Mouse (Mus musculus): ENCODE data around the gene Zfp809. TPM values are rescaled to one million over a fixed set of nuclear protein-coding genes. Genes with fewer than 3 reads are reported as not detected.

Gene Zfp809
- total and polyA plus RNA-seq, 3 experiments = 13.9 to 23.8 (median 14.0) TPM

GRCm38 (mm10) chr9:22229386-22230026, 4.0 kb downstream of the Zfp809 start:
- Histone ChIP-seq H3K9ac (ENCODE audit: insufficient read depth, low read depth) (no peak overlapping the region), H3K27me3 (replicated peaks) (no peaks in the 10 kb centered on the region), H3K79me2 (replicated peaks; ENCODE audit: control insufficient read depth, extremely low read depth, insufficient read depth, poor library complexity, severe bottlenecking) (peaks cover 19% of the 10 kb centered on the region), H3K27ac (ENCODE audit: insufficient read depth, low read depth) (no peak overlapping the region), H3K4me1 (ENCODE audit: control insufficient read depth in 1 of 2, insufficient read depth in 2 of 2) (no peaks in the 10 kb centered on the region), H3K36me3 (replicated peaks in 1 of 2; ENCODE audit: control insufficient read depth in 1 of 2, insufficient read depth in 1 of 2, low read length in 1 of 2) (peaks cover 0 to 28% of the 10 kb centered on the region in 2 experiments), H3K9me3 (replicated peaks; ENCODE audit: low read length) (no peaks in the 10 kb centered on the region), H3K4me2 (ENCODE audit: insufficient read depth, low read depth, poor library complexity, severe bottlenecking) (no peak overlapping the region), H3K4me3 (replicated peaks in 1 of 3; ENCODE audit: low read depth in 2 of 3, low read length in 2 of 3, poor library complexity in 1 of 3) (no peak overlapping the region)
- dilution Hi-C loops (cut with MboI; ENCODE audit: extremely low pct_ligation_motif_present, extremely low pct_unique_long_range_greater_than_20kb, low sequenced_read_pairs) (no loop called here), in situ Hi-C loops (cut with MboI; ENCODE audit: low pct_ligation_motif_present, low pct_unique_long_range_greater_than_20kb, low sequenced_read_pairs) (loop anchor here (5.0 kb wide), 1 partner anchor 78 kb away; the partner anchor contains the start of gene Zfp810)
- no peak for TF ChIP-seq MAFK (IDR thresholded peaks at IDR 0.05; ENCODE audit: insufficient replicate concordance, low read length)
- no peak for TF ChIP-seq CHD2 (IDR thresholded peaks at IDR 0.05; ENCODE audit: low read length)
- TF ChIP-seq JUN (IDR thresholded peaks at IDR 0.05; ENCODE audit: insufficient read depth, low read depth, low read length) = no peak
- no peak for TF ChIP-seq PAX5 (IDR thresholded peaks at IDR 0.05; ENCODE audit: low read length)
- no peak for TF ChIP-seq JUND (conservative IDR thresholded peaks at IDR 0.05; ENCODE audit: low read depth, low read length)
- no peak for TF ChIP-seq IRF4 (IDR thresholded peaks at IDR 0.05; ENCODE audit: low read depth, low read length)
- TF ChIP-seq ZMIZ1 (IDR thresholded peaks at IDR 0.05; ENCODE audit: low read depth, low read length) = no peak
- no peak for TF ChIP-seq MEF2A (IDR thresholded peaks at IDR 0.05; ENCODE audit: borderline replicate concordance, low read depth, low read length)
- TF ChIP-seq E2F4 (IDR thresholded peaks at IDR 0.05; ENCODE audit: insufficient replicate concordance, low read depth, low read length) = no peak
- no peak for TF ChIP-seq RAD21 (IDR thresholded peaks at IDR 0.05; ENCODE audit: low read depth, low read length)
- no peak for TF ChIP-seq HCFC1 (IDR thresholded peaks at IDR 0.05; ENCODE audit: low read depth, low read length)
- no peak for TF ChIP-seq MAZ (IDR thresholded peaks at IDR 0.05; ENCODE audit: low read depth, low read length)
- no peak for DNase-seq (ENCODE audit: extremely low read depth)

- in situ Hi-C loops (cut with MboI; ENCODE audit: low pct_ligation_motif_present, low pct_unique_long_range_greater_than_20kb, low sequenced_read_pairs) = no loop called here
- Histone ChIP-seq H3K4me1 (ENCODE audit: control insufficient read depth in 1 of 2, insufficient read depth in 2 of 2) (no peaks in the 10 kb centered on the region), H3K4me2 (ENCODE audit: insufficient read depth, low read depth, poor library complexity, severe bottlenecking) (no peak overlapping the region), H3K27ac (ENCODE audit: insufficient read depth, low read depth) (no peak overlapping the region), H3K79me2 (replicated peaks; ENCODE audit: control insufficient read depth, extremely low read depth, insufficient read depth, poor library complexity, severe bottlenecking) (peaks cover 19% of the 10 kb centered on the region), H3K4me3 (replicated peaks in 1 of 3; ENCODE audit: low read depth in 2 of 3, low read length in 2 of 3, poor library complexity in 1 of 3) (no peak overlapping the region), H3K27me3 (replicated peaks) (no peaks in the 10 kb centered on the region), H3K9ac (ENCODE audit: insufficient read depth, low read depth) (no peak overlapping the region), H3K9me3 (replicated peaks; ENCODE audit: low read length) (no peaks in the 10 kb centered on the region), H3K36me3 (replicated peaks in 1 of 2; ENCODE audit: control insufficient read depth in 1 of 2, insufficient read depth in 1 of 2, low read length in 1 of 2) (peaks cover 3 to 34% of the 10 kb centered on the region in 2 experiments)
- dilution Hi-C loops (cut with MboI; ENCODE audit: extremely low pct_ligation_motif_present, extremely low pct_unique_long_range_greater_than_20kb, low sequenced_read_pairs) = no loop called here
- DNase-seq (ENCODE audit: extremely low read depth) = no peak
- TF ChIP-seq MXI1 (IDR thresholded peaks at IDR 0.05; ENCODE audit: low read depth, low read length) (no peak), EP300 (IDR thresholded peaks at IDR 0.05; ENCODE audit: low read length) (no peak), MYC (IDR thresholded peaks at IDR 0.05; ENCODE audit: low read depth, low read length) (no peak)
Observed at GRCm38 (mm10) chr9:22230061-22230460, 4.5 kb downstream of the Zfp809 start.
